Mouse (Mus musculus): ENCODE measurements around the gene Gm31571.
"Not testable (repeated sequence)": the region's sequence is repeated elsewhere in the genome, so short reads cannot be mapped to it uniquely, and the experiment has no call there.

Gm31571 gene

DNA sequence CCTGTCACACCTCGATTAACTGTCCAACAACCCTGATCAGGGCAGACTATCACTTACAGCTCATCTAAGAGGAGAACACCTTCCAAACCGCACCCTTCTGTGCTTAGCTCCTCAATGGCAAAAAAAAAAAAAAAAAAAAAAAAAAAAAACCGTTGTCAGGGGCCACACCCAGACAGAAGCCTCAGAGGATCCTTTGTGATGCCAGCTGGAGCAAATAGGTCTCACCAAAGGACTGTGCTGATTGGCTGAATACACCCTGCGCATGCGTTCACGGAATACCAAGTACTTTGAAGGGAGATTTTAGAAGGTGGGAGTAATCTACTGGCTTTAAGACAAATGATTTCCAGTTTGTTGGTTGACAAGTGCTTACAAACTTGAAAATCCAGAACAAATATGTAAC lies at the start of gene Gm31571:
Gm31571 (minus strand) TSS at position 101 of the 400 bp plus-strand sequence.
- not testable (repeated sequence) for DNase-seq (ENCODE audit: low spot score in 2 of 2)

Data from urinary bladder, adult 18-20 months (tissue).